Mouse (Mus musculus): Measurements from ENCODE around the gene Efnb2. TPM values are rescaled to one million over a fixed set of nuclear protein-coding genes. Genes with fewer than 3 reads are reported as not detected.

Efnb2 gene
- polyA plus RNA-seq, 1 experiment from 2014 or later = 16.2 TPM

- no peak for ATAC-seq
- H3K27ac ChIP-seq = no peak overlapping the region
- no peak overlapping the region for H3K4me3 ChIP-seq (replicated peaks)
- H3K4me1 ChIP-seq (replicated peaks) = no peaks in the 10 kb centered on the region
- WGBS = 91% methylated on average over 5 of the region's 5 CpGs
- no peaks in the 10 kb centered on the region for H3K9me3 ChIP-seq
- H3K36me3 ChIP-seq = peaks cover 52% of the 10 kb centered on the region
- H3K4me2 ChIP-seq (replicated peaks) = no peak overlapping the region
- no peaks in the 10 kb centered on the region for H3K27me3 ChIP-seq
- H3K9ac ChIP-seq (replicated peaks) = no peak overlapping the region
These were observed 13.8 kb upstream of the Efnb2 start for GRCm38 (mm10) chr8:8674864-8675263.

GRCm38 (mm10) chr8:8661759-8662138 is 707 bp upstream of the Efnb2 start:
- ATAC-seq = no peak
- WGBS = under 1% methylated on average over 23 of the region's 23 CpGs
- H3K27ac ChIP-seq = peak overlapping the region; percentile 67

GRCm38 (mm10) chr8:8660307-8661098 is 539 bp downstream of the Efnb2 start:
- ATAC-seq = no peak; the same call in 1 of the 2 replicates
- peak overlapping the region; percentile 92 for H3K4me3 ChIP-seq (replicated peaks)
- peak overlapping the region; percentile 91 for H3K27ac ChIP-seq
- peak overlapping the region; percentile 95 for H3K9ac ChIP-seq (replicated peaks)
- H3K36me3 ChIP-seq = peaks cover 6% of the 10 kb centered on the region; the same call in 1 of the 2 replicates
- WGBS = under 1% methylated on average over 87 of the region's 88 CpGs
- H3K4me1 ChIP-seq (replicated peaks) = peaks cover 38% of the 10 kb centered on the region
- no peaks in the 10 kb centered on the region for H3K9me3 ChIP-seq
- peak overlapping the region; percentile 79 for H3K4me2 ChIP-seq (replicated peaks)
- no peaks in the 10 kb centered on the region for H3K27me3 ChIP-seq

More at GRCm38 (mm10) chr8:8661759-8662138, 707 bp upstream of the Efnb2 start:
- H3K4me1 ChIP-seq (replicated peaks) = peaks cover 25% of the 10 kb centered on the region
- peaks cover 13% of the 10 kb centered on the region for H3K36me3 ChIP-seq
- H3K4me2 ChIP-seq (replicated peaks) = peak overlapping the region; percentile 79
- no peaks in the 10 kb centered on the region for H3K27me3 ChIP-seq
- peak overlapping the region; percentile 92 for H3K4me3 ChIP-seq (replicated peaks)
- peak overlapping the region; percentile 95 for H3K9ac ChIP-seq (replicated peaks)
- H3K9me3 ChIP-seq = no peaks in the 10 kb centered on the region

GRCm38 (mm10) chr8:8659503-8660306 is 1.3 kb downstream of the Efnb2 start:
- Histone ChIP-seq H3K4me2 (replicated peaks) (peak overlapping the region; percentile 79), H3K27ac (peak overlapping the region; percentile 91), H3K9ac (replicated peaks) (peak overlapping the region; percentile 95), H3K9me3 (no peaks in the 10 kb centered on the region), H3K4me1 (replicated peaks) (peaks cover 46% of the 10 kb centered on the region), H3K36me3 (0 out of 2 replicates have a peak, but pooled peaks cover 3% of the 10 kb centered on the region), H3K27me3 (peaks cover 2% of the 10 kb centered on the region), H3K4me3 (replicated peaks) (peak overlapping the region; percentile 92)
- no peak for ATAC-seq
- under 1% methylated on average over 53 of the region's 53 CpGs for WGBS

- H3K36me3 ChIP-seq = no peaks in the 10 kb centered on the region
- H3K9me3 ChIP-seq = no peaks in the 10 kb centered on the region
- peak overlapping the region; percentile 62 for H3K27ac ChIP-seq
- H3K27me3 ChIP-seq = peaks cover 11% of the 10 kb centered on the region
- peak overlapping the region; percentile 95 for H3K9ac ChIP-seq (replicated peaks)
- H3K4me1 ChIP-seq (replicated peaks) = peaks cover 56% of the 10 kb centered on the region
- peak overlapping the region; percentile 92 for H3K4me3 ChIP-seq (replicated peaks)
- WGBS = under 1% methylated on average over 19 of the region's 19 CpGs
- H3K4me2 ChIP-seq (replicated peaks) = peak overlapping the region; percentile 79
- peak; percentile 34 for ATAC-seq
These were observed 2.4 kb downstream of the Efnb2 start for GRCm38 (mm10) chr8:8658426-8659224.

- H3K9me3 ChIP-seq = no peaks in the 10 kb centered on the region
- peak overlapping the region; percentile 68 for H3K27ac ChIP-seq
- peaks cover 19% of the 10 kb centered on the region for H3K27me3 ChIP-seq
- peak overlapping the region; percentile 95 for H3K9ac ChIP-seq (replicated peaks)
- ATAC-seq = no peak
- H3K4me3 ChIP-seq (replicated peaks) = peak overlapping the region; percentile 92
- H3K4me1 ChIP-seq (replicated peaks) = peaks cover 64% of the 10 kb centered on the region
- H3K4me2 ChIP-seq (replicated peaks) = peak overlapping the region; percentile 79
- 4% methylated on average over 5 of the region's 5 CpGs for WGBS
- H3K36me3 ChIP-seq = no peaks in the 10 kb centered on the region
These were observed 3.2 kb downstream of the Efnb2 start for GRCm38 (mm10) chr8:8657692-8658355.

GRCm38 (mm10) chr8:8656578-8657441 is 4.2 kb downstream of the Efnb2 start:
- Histone ChIP-seq H3K4me1 (replicated peaks) (peaks cover 66% of the 10 kb centered on the region), H3K9ac (replicated peaks) (peak overlapping the region; percentile 56), H3K36me3 (no peaks in the 10 kb centered on the region), H3K4me2 (replicated peaks) (peak overlapping the region; percentile 79), H3K27ac (peak overlapping the region; percentile 68), H3K27me3 (peaks cover 29% of the 10 kb centered on the region), H3K4me3 (replicated peaks) (peak overlapping the region; percentile 92), H3K9me3 (no peaks in the 10 kb centered on the region)
- no peak for ATAC-seq
- 2% methylated on average over 14 of the region's 14 CpGs for WGBS

- 5% methylated on average over 24 of the region's 24 CpGs for WGBS
- no peaks in the 10 kb centered on the region for H3K9me3 ChIP-seq
- peak overlapping the region; percentile 56 for H3K9ac ChIP-seq (replicated peaks)
- H3K4me2 ChIP-seq (replicated peaks) = peak overlapping the region; percentile 79
- peak; percentile 41 for ATAC-seq
- H3K4me1 ChIP-seq (replicated peaks) = peaks cover 73% of the 10 kb centered on the region
- H3K4me3 ChIP-seq (replicated peaks) = peak overlapping the region; percentile 92
- H3K27me3 ChIP-seq = peaks cover 41% of the 10 kb centered on the region
- H3K27ac ChIP-seq = peak overlapping the region; percentile 58
- H3K36me3 ChIP-seq = no peaks in the 10 kb centered on the region
These were observed 5.4 kb downstream of the Efnb2 start for GRCm38 (mm10) chr8:8655346-8656340.

- peak overlapping the region; percentile 11; the same call in 1 of the 2 replicates for H3K9ac ChIP-seq (replicated peaks)
- H3K4me1 ChIP-seq (replicated peaks) = peaks cover 79% of the 10 kb centered on the region
- no peaks in the 10 kb centered on the region; the same call in 1 of the 2 replicates for H3K36me3 ChIP-seq
- 0 out of 2 replicates have a peak overlapping the region, but pooled peaks have one; percentile 1 for H3K4me3 ChIP-seq (replicated peaks)
- H3K27me3 ChIP-seq = peaks cover 57% of the 10 kb centered on the region
- WGBS = 17% methylated on average over 12 of the region's 12 CpGs
- peak overlapping the region; percentile 79 for H3K4me2 ChIP-seq (replicated peaks)
- no peak overlapping the region for H3K27ac ChIP-seq
- ATAC-seq = no peak
- no peaks in the 10 kb centered on the region for H3K9me3 ChIP-seq
These were observed 7.0 kb downstream of the Efnb2 start for GRCm38 (mm10) chr8:8653906-8654489.

Data from midbrain, embryonic 13.5 days (tissue).